Mouse (Mus musculus): Measurements from ENCODE around the gene Zbtb43. TPM values are rescaled to one million over a fixed set of nuclear protein-coding genes. Genes with fewer than 3 reads are reported as not detected.

The Zbtb43 gene
- total and polyA plus RNA-seq, 2 experiments from 2014 or later, result 21.2 to 39.6 TPM

DNA sequence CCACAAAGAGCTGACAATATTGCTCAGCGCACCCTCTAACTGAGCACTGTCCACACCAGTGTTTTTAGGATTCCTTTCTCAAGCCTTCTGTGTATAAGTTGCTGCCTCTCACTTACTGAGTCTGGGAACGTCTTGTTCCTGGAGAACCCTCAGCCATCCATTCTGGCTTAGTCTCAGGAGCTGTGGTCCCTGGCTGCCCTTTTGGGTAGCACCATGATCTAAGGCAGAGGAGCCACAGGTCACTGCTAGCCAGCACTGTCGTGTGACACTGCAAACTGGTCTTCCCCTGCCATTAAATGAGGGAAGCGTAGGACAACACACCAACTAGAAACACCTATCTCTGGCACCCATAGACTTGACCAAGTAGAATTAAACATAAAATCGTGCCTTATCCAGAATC is 15.6 kb downstream of the Zbtb43 start:
- TF ChIP-seq CTCF (IDR thresholded peaks at IDR 0.05), result no peak
- H3K4me1 ChIP-seq (ENCODE audit: insufficient read depth, low read length), result no peaks in the 10 kb centered on the region
- DNase-seq (ENCODE audit: low spot score) (no peak), ATAC-seq (ENCODE audit: low FRiP score) (no peak)
- H3K27ac ChIP-seq (ENCODE audit: low read depth, low read length), result no peak overlapping the region
- no peak overlapping the region for H3K4me3 ChIP-seq (ENCODE audit: low read depth, low read length)
- no peak overlapping the region for H3K4me2 ChIP-seq (ENCODE audit: low read depth, low read length, poor library complexity, severe bottlenecking)
- H3K9me3 ChIP-seq (ENCODE audit: low read length), result no peaks in the 10 kb centered on the region
- WGBS, result 91% methylated on average over 5 of the region's 5 CpGs
- no peak overlapping the region for H3K9ac ChIP-seq (replicated peaks; ENCODE audit: low read length, poor library complexity, severe bottlenecking)
- peaks cover 46% of the 10 kb centered on the region for H3K36me3 ChIP-seq (ENCODE audit: insufficient read depth, low read length)
- no peaks in the 10 kb centered on the region for H3K27me3 ChIP-seq (ENCODE audit: insufficient read depth, low read length)

DNA sequence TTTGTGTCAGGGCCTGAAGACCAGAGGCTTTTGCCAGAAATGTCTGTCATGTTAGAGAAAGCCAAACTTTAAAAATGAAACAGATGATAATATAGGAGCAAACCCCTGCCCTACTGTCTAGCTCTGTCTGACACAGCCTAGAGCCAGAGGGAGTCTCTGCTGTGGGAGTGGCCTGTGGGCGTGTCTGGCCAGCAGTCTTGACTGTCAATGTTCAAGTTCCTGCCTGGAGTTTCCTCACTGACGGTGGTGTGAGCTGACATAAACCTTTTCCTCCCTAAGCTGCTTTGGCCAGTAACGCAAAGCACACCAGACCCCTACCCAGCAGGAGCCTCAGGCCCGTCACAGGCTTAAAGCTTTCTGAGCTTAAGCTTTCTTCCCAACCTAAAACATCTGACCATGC is 16.2 kb downstream of the Zbtb43 start:
- H3K9me3 ChIP-seq (ENCODE audit: low read length), result no peaks in the 10 kb centered on the region
- no peaks in the 10 kb centered on the region for H3K27me3 ChIP-seq (ENCODE audit: insufficient read depth, low read length)
- DNase-seq (ENCODE audit: low spot score) (no peak), ATAC-seq (ENCODE audit: low FRiP score) (no peak)
- 41% methylated on average over 4 of the region's 4 CpGs for WGBS
- no peak for TF ChIP-seq CTCF (IDR thresholded peaks at IDR 0.05)
- H3K27ac ChIP-seq (ENCODE audit: low read depth, low read length), result no peak overlapping the region
- H3K4me1 ChIP-seq (ENCODE audit: insufficient read depth, low read length), result no peaks in the 10 kb centered on the region
- no peak overlapping the region for H3K4me2 ChIP-seq (ENCODE audit: low read depth, low read length, poor library complexity, severe bottlenecking)
- peaks cover 46% of the 10 kb centered on the region for H3K36me3 ChIP-seq (ENCODE audit: insufficient read depth, low read length)
- H3K4me3 ChIP-seq (ENCODE audit: low read depth, low read length), result no peak overlapping the region
- H3K9ac ChIP-seq (replicated peaks; ENCODE audit: low read length, poor library complexity, severe bottlenecking), result no peak overlapping the region

DNA sequence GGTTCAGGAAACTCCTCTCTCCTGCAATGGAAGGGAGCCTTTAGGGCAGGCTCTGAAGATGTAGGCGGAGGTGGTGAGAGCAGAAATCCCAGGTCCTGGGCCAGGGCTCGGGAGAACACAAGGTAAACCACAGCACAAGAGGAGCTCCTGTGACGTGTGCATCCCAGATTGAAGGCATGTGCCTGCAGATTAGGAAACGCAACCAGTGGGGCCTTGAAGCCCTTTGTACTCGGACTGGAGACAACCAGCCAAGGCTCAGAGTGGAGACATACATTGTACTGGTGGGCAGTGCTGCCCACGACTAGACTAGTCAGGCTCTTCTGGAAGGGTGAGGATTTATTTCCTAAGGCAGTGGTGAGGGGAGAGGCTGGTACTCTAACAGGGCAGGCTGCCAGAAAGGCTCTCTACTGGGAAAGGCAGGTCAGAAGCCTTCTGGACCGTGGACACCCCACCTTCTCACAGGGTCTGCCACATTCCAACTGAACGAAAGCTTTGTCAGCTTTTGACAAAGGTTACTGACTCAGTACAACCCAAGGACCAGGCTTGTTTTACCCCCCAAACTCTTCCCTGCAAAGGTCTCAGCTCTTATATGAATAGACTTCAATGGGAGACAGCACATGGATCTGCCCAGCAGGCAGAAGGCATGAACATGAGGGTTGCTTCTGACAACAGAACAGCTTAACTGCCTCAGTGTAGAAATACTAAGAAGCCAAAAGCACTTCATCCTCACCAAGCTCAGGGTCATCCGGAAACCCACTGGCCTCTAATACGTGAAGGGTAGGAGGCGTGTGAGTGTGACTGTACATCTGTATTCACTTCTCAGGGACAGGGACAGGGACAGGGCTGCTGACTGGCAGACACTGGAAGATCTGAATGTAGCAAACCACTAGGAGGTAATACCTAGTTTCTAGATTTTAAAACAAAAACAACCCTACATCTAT is 17.1 kb downstream of the Zbtb43 start:
- WGBS, result 87% methylated on average over 11 of the region's 11 CpGs

GRCm38 (mm10) chr2:33449119-33449873 is 19.1 kb downstream of the Zbtb43 start:
- Histone ChIP-seq H3K27ac (ENCODE audit: low read depth, low read length) (no peak overlapping the region), H3K4me3 (ENCODE audit: low read depth, low read length) (no peak overlapping the region), H3K9ac (replicated peaks; ENCODE audit: low read length, poor library complexity, severe bottlenecking) (no peak overlapping the region), H3K27me3 (ENCODE audit: insufficient read depth, low read length) (no peaks in the 10 kb centered on the region), H3K4me2 (ENCODE audit: low read depth, low read length, poor library complexity, severe bottlenecking) (no peak overlapping the region), H3K36me3 (ENCODE audit: insufficient read depth, low read length) (peaks cover 40% of the 10 kb centered on the region), H3K9me3 (ENCODE audit: low read length) (no peaks in the 10 kb centered on the region), H3K4me1 (ENCODE audit: insufficient read depth, low read length) (no peaks in the 10 kb centered on the region)
- no peak for ATAC-seq (ENCODE audit: low FRiP score)
- no peak for DNase-seq (ENCODE audit: low spot score)
- TF ChIP-seq CTCF (IDR thresholded peaks at IDR 0.05), result no peak
- WGBS, result 94% methylated on average over 22 of the region's 22 CpGs

More for the DNA sequence above, 17.1 kb downstream of the Zbtb43 start:
- H3K27me3 ChIP-seq (ENCODE audit: insufficient read depth, low read length), result no peaks in the 10 kb centered on the region
- DNase-seq (ENCODE audit: low spot score) (no peak), ATAC-seq (ENCODE audit: low FRiP score) (no peak)
- peaks cover 46% of the 10 kb centered on the region for H3K36me3 ChIP-seq (ENCODE audit: insufficient read depth, low read length)
- H3K9me3 ChIP-seq (ENCODE audit: low read length), result no peaks in the 10 kb centered on the region
- no peak for TF ChIP-seq CTCF (IDR thresholded peaks at IDR 0.05)
- H3K4me1 ChIP-seq (ENCODE audit: insufficient read depth, low read length), result no peaks in the 10 kb centered on the region
- no peak overlapping the region for H3K4me2 ChIP-seq (ENCODE audit: low read depth, low read length, poor library complexity, severe bottlenecking)
- no peak overlapping the region for H3K27ac ChIP-seq (ENCODE audit: low read depth, low read length)
- H3K4me3 ChIP-seq (ENCODE audit: low read depth, low read length), result no peak overlapping the region
- no peak overlapping the region for H3K9ac ChIP-seq (replicated peaks; ENCODE audit: low read length, poor library complexity, severe bottlenecking)

DNA sequence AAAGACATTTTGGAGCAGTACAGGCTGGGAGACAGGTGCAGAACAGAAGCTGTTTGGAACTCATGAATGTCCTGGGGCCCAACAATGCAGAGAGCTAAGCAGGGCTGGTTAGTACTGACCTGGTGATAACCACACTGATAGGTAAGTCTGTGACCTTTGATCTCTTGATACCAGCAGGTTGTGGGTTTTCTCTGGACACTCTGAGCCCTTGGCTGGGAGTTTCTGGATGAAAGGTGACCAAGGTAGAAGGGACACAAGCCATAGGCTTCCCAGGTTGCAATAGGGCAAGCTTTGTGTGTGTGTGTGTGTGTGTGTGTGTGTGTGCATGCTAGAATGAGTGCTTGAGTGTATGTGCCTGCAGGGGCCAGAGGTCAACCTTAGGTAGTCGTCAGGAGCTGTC is 21.6 kb downstream of the Zbtb43 start:
- H3K36me3 ChIP-seq (ENCODE audit: insufficient read depth, low read length), result peaks cover 19% of the 10 kb centered on the region
- DNase-seq (ENCODE audit: low spot score) (no peak), ATAC-seq (ENCODE audit: low FRiP score) (no peak)
- 77% methylated on average over 1 of the region's 1 CpGs for WGBS
- no peaks in the 10 kb centered on the region for H3K27me3 ChIP-seq (ENCODE audit: insufficient read depth, low read length)
- H3K4me3 ChIP-seq (ENCODE audit: low read depth, low read length), result no peak overlapping the region
- TF ChIP-seq CTCF (IDR thresholded peaks at IDR 0.05), result no peak
- no peak overlapping the region for H3K9ac ChIP-seq (replicated peaks; ENCODE audit: low read length, poor library complexity, severe bottlenecking)
- H3K4me1 ChIP-seq (ENCODE audit: insufficient read depth, low read length), result no peaks in the 10 kb centered on the region
- no peak overlapping the region for H3K27ac ChIP-seq (ENCODE audit: low read depth, low read length)
- no peak overlapping the region for H3K4me2 ChIP-seq (ENCODE audit: low read depth, low read length, poor library complexity, severe bottlenecking)
- H3K9me3 ChIP-seq (ENCODE audit: low read length), result no peaks in the 10 kb centered on the region

DNA sequence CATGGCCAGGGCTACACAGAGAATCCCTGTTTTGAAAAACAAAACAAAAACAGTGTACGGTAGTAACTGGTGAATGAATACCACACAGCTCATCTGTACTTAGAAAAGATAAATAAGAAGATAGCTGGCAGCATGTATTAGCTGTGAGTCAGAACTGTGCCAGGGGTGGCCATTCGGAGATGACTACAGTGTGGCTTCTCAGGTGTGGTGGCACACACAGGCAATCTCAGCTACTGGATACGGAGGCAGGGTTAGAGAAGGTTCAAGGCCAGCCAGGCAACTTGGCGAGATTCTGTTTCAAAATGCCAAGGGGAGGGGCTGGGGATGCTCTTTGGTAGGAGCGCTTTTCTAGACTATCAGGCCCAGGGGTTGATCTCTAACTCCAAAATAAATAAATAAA is 22.6 kb downstream of the Zbtb43 start:
- no peak for TF ChIP-seq CTCF (IDR thresholded peaks at IDR 0.05)
- Histone ChIP-seq H3K4me1 (ENCODE audit: insufficient read depth, low read length) (0 out of 2 replicates have a peak, but pooled peaks cover under 1% of the 10 kb centered on the region), H3K4me3 (ENCODE audit: low read depth, low read length) (no peak overlapping the region), H3K9ac (replicated peaks; ENCODE audit: low read length, poor library complexity, severe bottlenecking) (no peak overlapping the region), H3K27me3 (ENCODE audit: insufficient read depth, low read length) (no peaks in the 10 kb centered on the region), H3K4me2 (ENCODE audit: low read depth, low read length, poor library complexity, severe bottlenecking) (no peak overlapping the region), H3K36me3 (ENCODE audit: insufficient read depth, low read length) (peaks cover 13% of the 10 kb centered on the region), H3K27ac (ENCODE audit: low read depth, low read length) (no peak overlapping the region), H3K9me3 (ENCODE audit: low read length) (no peaks in the 10 kb centered on the region)
- 93% methylated on average over 5 of the region's 5 CpGs for WGBS
- no peak for ATAC-seq (ENCODE audit: low FRiP score)
- no peak for DNase-seq (ENCODE audit: low spot score)

Measured in midbrain, postnatal 0 days (tissue).